Mouse (Mus musculus) lung, adult 2 months (tissue): ENCODE measurements at regions not wholly inside any gene's neighbourhood (a gene's known extent, or its start where the extent isn't known, plus 50 kb on each side); places are given as distances from the start of the nearest gene placed in this dataset.
A peak's percentile ranks its signal among the peaks of the same experiment; 100 is the strongest.

Experiments
- DNase-seq: peaks from one replicate; pipeline ENCODE4 v3.0.0; 2022
- H3K4me1 ChIP-seq: fragments of 200-500 bp; 2 replicates; pipeline ENCODE4 v1.6.1; 2011; ENCODE audit warnings: low read length; ENCODE audit not compliant: control insufficient read depth, insufficient read depth
- H3K4me3 ChIP-seq: fragments of 200-500 bp; replicated peaks from 2 replicates; pipeline ENCODE3; 2011; ENCODE audit warnings: low read depth, mild to moderate bottlenecking, control low read depth, low read length; ENCODE audit errors: extremely low read depth
- CTCF ChIP-seq: fragments of 200-500 bp; IDR thresholded peaks from 2 replicates; pipeline ENCODE4 v1.5.1; 2011; ENCODE audit warnings: mild to moderate bottlenecking, low read length, control low read depth; ENCODE audit not compliant: insufficient read depth
- POLR2A ChIP-seq: fragments of 200-500 bp; IDR thresholded peaks from 2 replicates; pipeline ENCODE4 v1.6.1; 2011; ENCODE audit warnings: low read depth, mild to moderate bottlenecking, control low read depth, low read length, borderline replicate concordance; ENCODE audit errors: extremely low read depth
- WGBS: fragments of 180-500 bp; shearing (Covaris S2); methylation state at CpG from one replicate; pipeline ENCODE4 v1.1.7; 2018; 5-methylcytosine and 5-hydroxymethylcytosine counted together

- no peaks in the 10 kb centered on the region for H3K4me1 ChIP-seq
- WGBS, result 59% methylated on average over 2 of the region's 2 CpGs
- TF ChIP-seq POLR2A, result no peak
- TF ChIP-seq CTCF, result no peak
- DNase-seq, result no peak
- H3K4me3 ChIP-seq, result no peak overlapping the region
Measured at GRCm38 (mm10) chr11:64711801-64712200, 267.0 kb upstream of the Elac2 start.

GRCm38 (mm10) chr11:64715182-64715581 is 263.7 kb upstream of the Elac2 start:
- no peak for DNase-seq
- WGBS, result 41% methylated on average over 1 of the region's 1 CpGs
- no peaks in the 10 kb centered on the region for H3K4me1 ChIP-seq
- TF ChIP-seq CTCF (no peak), POLR2A (no peak)
- H3K4me3 ChIP-seq, result no peak overlapping the region

- H3K4me3 ChIP-seq, result no peak overlapping the region
- peak; percentile 74 for DNase-seq
- TF ChIP-seq POLR2A (no peak), CTCF (peak; percentile 87)
- 13% methylated on average over 5 of the region's 5 CpGs for WGBS
- no peaks in the 10 kb centered on the region for H3K4me1 ChIP-seq
Measured at GRCm38 (mm10) chr11:64718316-64719085, 260.3 kb upstream of the Elac2 start.

GRCm38 (mm10) chr11:64726249-64726648 is 252.6 kb upstream of the Elac2 start:
- H3K4me1 ChIP-seq, result no peaks in the 10 kb centered on the region
- no peak for DNase-seq
- TF ChIP-seq POLR2A (no peak), CTCF (no peak)
- no peak overlapping the region for H3K4me3 ChIP-seq
- 94% methylated on average over 5 of the region's 5 CpGs for WGBS

- no peak overlapping the region for H3K4me3 ChIP-seq
- 66% methylated on average over 5 of the region's 5 CpGs for WGBS
- DNase-seq, result no peak
- TF ChIP-seq POLR2A (no peak), CTCF (no peak)
- no peaks in the 10 kb centered on the region for H3K4me1 ChIP-seq
Measured at GRCm38 (mm10) chr11:64727841-64728421, 250.9 kb upstream of the Elac2 start.

GRCm38 (mm10) chr11:64738948-64739347 is 239.9 kb upstream of the Elac2 start:
- Histone ChIP-seq H3K4me1 (no peaks in the 10 kb centered on the region), H3K4me3 (no peak overlapping the region)
- no peak for DNase-seq
- TF ChIP-seq POLR2A (no peak), CTCF (no peak)
- 72% methylated on average over 7 of the region's 7 CpGs for WGBS

GRCm38 (mm10) chr11:64743753-64744152 is 235.1 kb upstream of the Elac2 start:
- no peak for TF ChIP-seq POLR2A
- no peak for TF ChIP-seq CTCF

GRCm38 (mm10) chr11:64746146-64746545 is 232.7 kb upstream of the Elac2 start:
- TF ChIP-seq CTCF, result no peak
- no peak for TF ChIP-seq POLR2A
- no peak overlapping the region for H3K4me3 ChIP-seq
- no peak for DNase-seq
- WGBS, result 70% methylated on average over 6 of the region's 6 CpGs
- no peaks in the 10 kb centered on the region for H3K4me1 ChIP-seq

More at GRCm38 (mm10) chr11:64743753-64744152, 235.1 kb upstream of the Elac2 start:
- Histone ChIP-seq H3K4me1 (no peaks in the 10 kb centered on the region), H3K4me3 (no peak overlapping the region)
- 52% methylated on average over 4 of the region's 4 CpGs for WGBS
- no peak for DNase-seq

GRCm38 (mm10) chr11:64749976-64750375 is 228.9 kb upstream of the Elac2 start:
- 24% methylated on average over 9 of the region's 9 CpGs for WGBS
- no peak for DNase-seq
- Histone ChIP-seq H3K4me3 (no peak overlapping the region), H3K4me1 (no peaks in the 10 kb centered on the region)
- no peak for TF ChIP-seq CTCF
- TF ChIP-seq POLR2A, result no peak

- Histone ChIP-seq H3K4me3 (no peak overlapping the region), H3K4me1 (no peaks in the 10 kb centered on the region)
- no peak for TF ChIP-seq CTCF
- TF ChIP-seq POLR2A, result no peak
- WGBS, result 56% methylated on average over 3 of the region's 3 CpGs
- no peak for DNase-seq
Measured at GRCm38 (mm10) chr11:64752299-64752698, 226.5 kb upstream of the Elac2 start.
